Mouse (Mus musculus) myocyte (in vitro differentiated cells): Measurements from ENCODE around the gene Camk2d. TPM values are rescaled to one million over a fixed set of nuclear protein-coding genes. Genes with fewer than 3 reads are reported as not detected.

Source experiments
- H3K27me3 ChIP-seq: one replicate; pipeline ENCODE4 v1.6.1; 2011; ENCODE audit not compliant: control insufficient read depth, insufficient read depth, insufficient read length
- H3K36me3 ChIP-seq: one replicate; pipeline ENCODE4 v1.6.1; 2011; ENCODE audit not compliant: control insufficient read depth, insufficient read depth
- H3K4me2 ChIP-seq: one replicate; pipeline ENCODE4 v1.6.1; 2011; ENCODE audit warnings: low read depth, control low read depth
- H3K4me3 ChIP-seq: one replicate; pipeline ENCODE4 v1.5.1; 2011; ENCODE audit warnings: mild to moderate bottlenecking, control low read depth, moderate library complexity
- H3K79me2 ChIP-seq: one replicate; pipeline ENCODE4 v1.6.1; 2011; ENCODE audit not compliant: control insufficient read depth, insufficient read depth
- H3ac ChIP-seq: one replicate; pipeline ENCODE4 v1.6.1; 2011; ENCODE audit not compliant: control insufficient read depth, insufficient read length
- CEBPB ChIP-seq: IDR thresholded peaks from 2 replicates; pipeline ENCODE4 v1.6.1; 2011; ENCODE audit warnings: mild to moderate bottlenecking, moderate library complexity; ENCODE audit not compliant: poor library complexity, insufficient read depth, severe bottlenecking
- E2F4 ChIP-seq: IDR thresholded peaks from one replicate; pipeline ENCODE4 v1.6.1; 2011; ENCODE audit warnings: mild to moderate bottlenecking, control low read depth, moderate library complexity; ENCODE audit not compliant: insufficient read depth
- MAX ChIP-seq: IDR thresholded peaks from one replicate; pipeline ENCODE4 v1.6.1; 2011; ENCODE audit warnings: low read depth, mild to moderate bottlenecking, control low read depth
- MYOD1 ChIP-seq, 3 experiments: IDR thresholded peaks; one replicate each; pipeline ENCODE4 v1.6.1; 2011; ENCODE audit warnings: control low read depth in 2 of 3, low read depth in 2 of 3, mild to moderate bottlenecking in 2 of 3, moderate library complexity in 1 of 3; ENCODE audit not compliant: insufficient read length in 2 of 3, control insufficient read depth in 1 of 3
- MYOG ChIP-seq, 3 experiments: IDR thresholded peaks; one replicate each; pipeline ENCODE4 v1.6.1; 2011; ENCODE audit warnings: control low read depth in 2 of 3, low read depth in 2 of 3, mild to moderate bottlenecking in 2 of 3; ENCODE audit not compliant: insufficient read length in 2 of 3, control insufficient read depth in 1 of 3, insufficient read depth in 1 of 3
- POLR2A ChIP-seq: IDR thresholded peaks from one replicate; pipeline ENCODE4 v1.6.1; 2011; ENCODE audit warnings: low read depth, mild to moderate bottlenecking, control low read depth, moderate library complexity; ENCODE audit not compliant: insufficient read length
- POLR2AphosphoS2 ChIP-seq: IDR thresholded peaks from one replicate; pipeline ENCODE4 v1.6.1; 2011; ENCODE audit warnings: low read depth, control low read depth; ENCODE audit not compliant: insufficient read length
- REST ChIP-seq: IDR thresholded peaks from one replicate; pipeline ENCODE4 v1.6.1; 2011; ENCODE audit warnings: mild to moderate bottlenecking, control low read depth, moderate library complexity; ENCODE audit not compliant: insufficient read depth, insufficient read length
- SRF ChIP-seq: IDR thresholded peaks from one replicate; pipeline ENCODE4 v1.6.1; 2011; ENCODE audit warnings: low read depth; ENCODE audit not compliant: control insufficient read depth, insufficient read length
- TCF12 ChIP-seq: IDR thresholded peaks from one replicate; pipeline ENCODE4 v1.6.1; 2011; ENCODE audit warnings: mild to moderate bottlenecking, control low read depth; ENCODE audit not compliant: poor library complexity, insufficient read depth, severe bottlenecking
- TCF3 ChIP-seq: IDR thresholded peaks from one replicate; pipeline ENCODE4 v1.6.1; 2011; ENCODE audit warnings: low read depth, control low read depth; ENCODE audit not compliant: insufficient read length
- USF1 ChIP-seq: IDR thresholded peaks from one replicate; pipeline ENCODE4 v1.6.1; 2011; ENCODE audit warnings: low read depth, mild to moderate bottlenecking, control low read depth, moderate library complexity
- polyA plus RNA-seq: library from polyadenylated mRNA; unstranded; fragments of >200 nt; fragmentation: generic; extraction: Trizol; gene quantifications from one replicate; pipeline ENCODE4 v1.2.1, GENCODE M21; 2012; ENCODE audit warnings: missing spikeins

Gene Camk2d
- polyA plus RNA-seq, 1 experiment, result 22.1 TPM

DNA sequence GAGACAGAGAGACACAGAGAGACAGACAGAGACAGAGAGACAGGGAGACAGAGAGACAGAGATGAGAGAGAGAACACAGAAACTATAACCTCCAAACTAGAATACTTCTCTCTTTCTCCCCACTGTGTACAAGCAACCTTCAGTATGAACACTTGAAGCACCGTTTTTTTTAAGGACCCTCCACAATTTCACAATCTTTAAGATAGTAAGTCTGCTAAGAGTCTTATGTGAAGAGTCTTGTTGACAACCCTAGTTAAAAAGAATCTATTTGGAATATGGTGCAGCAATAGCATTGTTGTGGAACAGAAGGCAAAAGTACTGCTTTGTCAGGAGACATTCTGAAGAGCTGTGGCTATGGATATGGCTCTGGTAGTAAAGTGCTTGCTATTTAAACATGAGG, 274.6 kb downstream of the Camk2d start:
- no peak overlapping the region for H3K4me2 ChIP-seq
- no peaks in the 10 kb centered on the region for H3K36me3 ChIP-seq
- H3K4me3 ChIP-seq, result no peak overlapping the region
- H3K79me2 ChIP-seq, result no peaks in the 10 kb centered on the region
- no peak for TF ChIP-seq POLR2AphosphoS2
- TF ChIP-seq USF1, result no peak
- no peak for TF ChIP-seq E2F4
- no peak for TF ChIP-seq TCF12
- no peak for TF ChIP-seq TCF3
- TF ChIP-seq MYOD1 (IDR thresholded peaks at IDR 0.05; ENCODE audit: control insufficient read depth in 1 of 3, insufficient read length in 2 of 3, low read depth in 2 of 3), result no peak
- TF ChIP-seq REST, result no peak
- H3ac ChIP-seq, result no peak overlapping the region
- no peaks in the 10 kb centered on the region for H3K27me3 ChIP-seq

- no peak overlapping the region for H3ac ChIP-seq
- H3K4me2 ChIP-seq, result no peak overlapping the region
- H3K36me3 ChIP-seq, result no peaks in the 10 kb centered on the region
- no peaks in the 10 kb centered on the region for H3K27me3 ChIP-seq
- no peak for TF ChIP-seq CEBPB
- TF ChIP-seq MAX, result no peak
- no peak for TF ChIP-seq REST
- TF ChIP-seq SRF, result no peak
- no peak for TF ChIP-seq POLR2AphosphoS2
- no peak overlapping the region for H3K4me3 ChIP-seq
- no peaks in the 10 kb centered on the region for H3K79me2 ChIP-seq
Observed at GRCm38 (mm10) chr3:126878233-126878632, 282.1 kb downstream of the Camk2d start.

- H3K4me2 ChIP-seq, result no peak overlapping the region
- H3ac ChIP-seq, result no peak overlapping the region
- H3K4me3 ChIP-seq, result no peak overlapping the region
- H3K36me3 ChIP-seq, result no peaks in the 10 kb centered on the region
- no peaks in the 10 kb centered on the region for H3K27me3 ChIP-seq
- H3K79me2 ChIP-seq, result no peaks in the 10 kb centered on the region
- no peak for TF ChIP-seq TCF3
- no peak for TF ChIP-seq MAX
- no peak for TF ChIP-seq SRF
- TF ChIP-seq CEBPB, result no peak
- no peak for TF ChIP-seq USF1
- TF ChIP-seq E2F4, result no peak
- no peak for TF ChIP-seq MYOG (IDR thresholded peaks at IDR 0.05; ENCODE audit: control insufficient read depth in 1 of 3, insufficient read depth in 1 of 3, insufficient read length in 2 of 3, low read depth in 2 of 3)
- no peak for TF ChIP-seq TCF12
- TF ChIP-seq POLR2A, result no peak
- TF ChIP-seq REST, result no peak
- no peak for TF ChIP-seq POLR2AphosphoS2
- no peak for TF ChIP-seq MYOD1 (IDR thresholded peaks at IDR 0.05; ENCODE audit: control insufficient read depth in 1 of 3, insufficient read length in 2 of 3, low read depth in 2 of 3)
Observed at GRCm38 (mm10) chr3:126886090-126886489, 290.0 kb downstream of the Camk2d start.

DNA sequence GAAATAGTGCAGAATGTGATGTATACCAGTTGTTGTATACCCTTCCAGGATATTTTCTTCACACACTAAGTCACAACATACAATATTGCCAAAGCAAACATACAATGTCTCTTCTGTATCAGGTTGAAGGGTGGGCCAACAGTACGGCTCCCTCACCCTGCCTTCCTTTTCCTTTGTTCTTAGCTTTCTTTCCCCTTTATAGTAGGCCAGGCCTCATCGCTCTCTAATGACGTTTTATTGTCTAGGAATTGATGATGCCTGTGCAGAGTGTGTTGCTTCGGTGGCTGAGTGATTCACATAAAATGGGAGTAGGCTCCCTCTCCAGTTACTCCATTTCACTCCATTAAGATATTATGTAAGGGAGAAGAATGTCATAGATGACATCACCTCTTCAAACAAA, 290.5 kb downstream of the Camk2d start:
- H3K36me3 ChIP-seq, result no peaks in the 10 kb centered on the region
- H3ac ChIP-seq, result no peak overlapping the region
- H3K4me3 ChIP-seq, result no peak overlapping the region
- no peaks in the 10 kb centered on the region for H3K79me2 ChIP-seq
- H3K4me2 ChIP-seq, result no peak overlapping the region
- TF ChIP-seq MAX (no peak), MYOG (IDR thresholded peaks at IDR 0.05; ENCODE audit: control insufficient read depth in 1 of 3, insufficient read depth in 1 of 3, insufficient read length in 2 of 3, low read depth in 2 of 3) (no peak), POLR2A (no peak), TCF12 (no peak), USF1 (no peak), TCF3 (no peak)
- no peaks in the 10 kb centered on the region for H3K27me3 ChIP-seq

Other genes starting within 250 kb of the Camk2d start
- 1.8 TPM for gene Arsj, start 232.6 kb upstream of the Camk2d start, polyA plus RNA-seq